Mouse (Mus musculus): ENCODE measurements around the gene Grap. TPM values are rescaled to one million over a fixed set of nuclear protein-coding genes. Genes with fewer than 3 reads are reported as not detected.

Grap gene
- polyA plus RNA-seq (2016; fragmentation: Nextera tagmentation; extraction: Ambion mirVana): 6.0 and 6.5 TPM in 2 replicates

- Histone ChIP-seq H3K36me3 (replicated peaks) (no peaks in the 10 kb centered on the region), H3K4me3 (peak within 1 kb of the TSS; percentile 32; the same call in 1 of the 2 replicates), H3K27me3 (replicated peaks; ENCODE audit: low read depth, poor library complexity, severe bottlenecking) (no peaks in the 10 kb centered on the region), H3K27ac (replicated peaks) (no peak within 1 kb of the TSS; the same call in 1 of the 2 replicates), H3K9me3 (no peaks in the 10 kb centered on the region), H3K4me1 (peaks cover 9% of the 10 kb centered on the region; the same call in 1 of the 2 replicates)
- 75% methylated on average over 10 of the region's 10 CpGs for WGBS
- no peak for DNase-seq (ENCODE audit: low spot score)
Observed at GRCm38 (mm10) chr11:61652686-61653447, at the start of gene Grap. Gene Grap (plus strand): TSS chr11:61653265.

- no peak overlapping the region for H3K27ac ChIP-seq (replicated peaks)
- DNase-seq (ENCODE audit: low spot score): no peak
- no peaks in the 10 kb centered on the region for H3K27me3 ChIP-seq (replicated peaks; ENCODE audit: low read depth, poor library complexity, severe bottlenecking)
- H3K9me3 ChIP-seq: 0 out of 2 replicates have a peak, but pooled peaks cover 2% of the 10 kb centered on the region
- H3K36me3 ChIP-seq (replicated peaks): no peaks in the 10 kb centered on the region
- WGBS: 79% methylated on average over 4 of the region's 4 CpGs
- H3K4me1 ChIP-seq: no peaks in the 10 kb centered on the region
- no peak overlapping the region for H3K4me3 ChIP-seq
Observed at GRCm38 (mm10) chr11:61608072-61608471, 45.0 kb upstream of the Grap start.

- 87% methylated on average over 3 of the region's 3 CpGs for WGBS
- no peak for DNase-seq (ENCODE audit: low spot score)
Observed at GRCm38 (mm10) chr11:61611197-61611596, 41.9 kb upstream of the Grap start.

GRCm38 (mm10) chr11:61612116-61612635 lies 40.9 kb upstream of the Grap start:
- 0 out of 2 replicates have a peak, but pooled peaks cover 2% of the 10 kb centered on the region for H3K9me3 ChIP-seq
- 0 out of 2 replicates have a peak, but pooled peaks cover 9% of the 10 kb centered on the region for H3K27me3 ChIP-seq (replicated peaks; ENCODE audit: low read depth, poor library complexity, severe bottlenecking)
- H3K36me3 ChIP-seq (replicated peaks): no peaks in the 10 kb centered on the region
- WGBS: 91% methylated on average over 4 of the region's 4 CpGs
- H3K4me3 ChIP-seq: no peak overlapping the region
- H3K27ac ChIP-seq (replicated peaks): no peak overlapping the region
- no peak for DNase-seq (ENCODE audit: low spot score)
- H3K4me1 ChIP-seq: peaks cover 19% of the 10 kb centered on the region

More at GRCm38 (mm10) chr11:61611197-61611596, 41.9 kb upstream of the Grap start:
- H3K9me3 ChIP-seq: 0 out of 2 replicates have a peak, but pooled peaks cover 2% of the 10 kb centered on the region
- 0 out of 2 replicates have a peak, but pooled peaks cover 9% of the 10 kb centered on the region for H3K27me3 ChIP-seq (replicated peaks; ENCODE audit: low read depth, poor library complexity, severe bottlenecking)
- peaks cover 10% of the 10 kb centered on the region for H3K4me1 ChIP-seq
- no peak overlapping the region for H3K4me3 ChIP-seq
- H3K36me3 ChIP-seq (replicated peaks): no peaks in the 10 kb centered on the region
- H3K27ac ChIP-seq (replicated peaks): no peak overlapping the region

GRCm38 (mm10) chr11:61614401-61614800 lies 38.7 kb upstream of the Grap start:
- Histone ChIP-seq H3K27ac (replicated peaks) (no peak overlapping the region), H3K4me1 (peaks cover 20% of the 10 kb centered on the region), H3K27me3 (replicated peaks; ENCODE audit: low read depth, poor library complexity, severe bottlenecking) (0 out of 2 replicates have a peak, but pooled peaks cover 15% of the 10 kb centered on the region), H3K4me3 (no peak overlapping the region), H3K36me3 (replicated peaks) (no peaks in the 10 kb centered on the region), H3K9me3 (no peaks in the 10 kb centered on the region)
- DNase-seq (ENCODE audit: low spot score): no peak
- WGBS: 63% methylated on average over 5 of the region's 5 CpGs

GRCm38 (mm10) chr11:61615686-61616522 lies 37.2 kb upstream of the Grap start:
- DNase-seq (ENCODE audit: low spot score): peak; percentile 47
- 12% methylated on average over 21 of the region's 22 CpGs for WGBS
- no peaks in the 10 kb centered on the region for H3K9me3 ChIP-seq
- H3K27ac ChIP-seq (replicated peaks): peak overlapping the region; percentile 73
- 0 out of 2 replicates have a peak, but pooled peaks cover 15% of the 10 kb centered on the region for H3K27me3 ChIP-seq (replicated peaks; ENCODE audit: low read depth, poor library complexity, severe bottlenecking)
- H3K4me1 ChIP-seq: peaks cover 32% of the 10 kb centered on the region
- H3K4me3 ChIP-seq: peak overlapping the region; percentile 49
- no peaks in the 10 kb centered on the region for H3K36me3 ChIP-seq (replicated peaks)

DNA sequence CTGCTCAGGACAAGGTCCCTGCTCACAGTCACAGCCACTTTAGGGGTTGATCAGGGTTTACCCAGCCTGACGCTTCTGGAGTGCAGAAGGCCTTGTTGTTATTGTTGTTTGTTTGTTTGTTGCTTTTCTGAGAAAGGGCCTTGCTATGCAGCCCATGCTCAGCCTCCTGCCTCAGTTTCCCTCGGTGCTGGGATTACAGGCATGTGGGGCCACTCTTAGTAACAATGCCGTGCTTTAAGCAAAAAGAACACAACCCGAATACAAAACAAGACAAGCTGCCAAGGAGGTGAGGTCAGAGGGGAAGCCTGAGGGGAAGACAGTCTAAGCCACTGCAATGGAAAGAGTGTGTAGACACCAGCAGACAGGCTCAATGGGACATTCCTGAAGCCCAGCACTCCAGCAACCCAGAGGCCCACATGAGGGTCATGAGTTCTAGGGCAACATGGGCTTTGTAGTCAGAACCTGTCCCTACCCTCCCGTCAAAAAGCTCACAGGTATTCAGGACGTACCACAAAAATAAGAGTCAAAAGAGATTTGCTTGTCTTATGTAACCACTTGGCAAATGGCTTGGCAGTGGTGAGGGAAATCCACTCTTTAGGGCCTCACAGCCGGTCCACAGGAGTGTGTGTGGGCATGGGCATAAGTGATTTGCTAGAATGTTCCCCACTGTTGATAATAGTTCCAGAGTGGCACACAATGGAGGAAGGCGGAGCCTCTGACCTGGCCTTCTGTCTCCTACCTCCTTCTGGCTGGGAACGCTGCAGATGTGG lies 36.4 kb upstream of the Grap start:
- peaks cover 32% of the 10 kb centered on the region for H3K4me1 ChIP-seq
- no peaks in the 10 kb centered on the region for H3K9me3 ChIP-seq
- H3K27ac ChIP-seq (replicated peaks): 0 out of 2 replicates have a peak overlapping the region, but pooled peaks have one; percentile 2
- no peaks in the 10 kb centered on the region for H3K36me3 ChIP-seq (replicated peaks)
- H3K4me3 ChIP-seq: peak overlapping the region; percentile 49; the same call in 1 of the 2 replicates
- DNase-seq (ENCODE audit: low spot score): no peak
- WGBS: 60% methylated on average over 9 of the region's 9 CpGs
- H3K27me3 ChIP-seq (replicated peaks; ENCODE audit: low read depth, poor library complexity, severe bottlenecking): 0 out of 2 replicates have a peak, but pooled peaks cover 15% of the 10 kb centered on the region

DNA sequence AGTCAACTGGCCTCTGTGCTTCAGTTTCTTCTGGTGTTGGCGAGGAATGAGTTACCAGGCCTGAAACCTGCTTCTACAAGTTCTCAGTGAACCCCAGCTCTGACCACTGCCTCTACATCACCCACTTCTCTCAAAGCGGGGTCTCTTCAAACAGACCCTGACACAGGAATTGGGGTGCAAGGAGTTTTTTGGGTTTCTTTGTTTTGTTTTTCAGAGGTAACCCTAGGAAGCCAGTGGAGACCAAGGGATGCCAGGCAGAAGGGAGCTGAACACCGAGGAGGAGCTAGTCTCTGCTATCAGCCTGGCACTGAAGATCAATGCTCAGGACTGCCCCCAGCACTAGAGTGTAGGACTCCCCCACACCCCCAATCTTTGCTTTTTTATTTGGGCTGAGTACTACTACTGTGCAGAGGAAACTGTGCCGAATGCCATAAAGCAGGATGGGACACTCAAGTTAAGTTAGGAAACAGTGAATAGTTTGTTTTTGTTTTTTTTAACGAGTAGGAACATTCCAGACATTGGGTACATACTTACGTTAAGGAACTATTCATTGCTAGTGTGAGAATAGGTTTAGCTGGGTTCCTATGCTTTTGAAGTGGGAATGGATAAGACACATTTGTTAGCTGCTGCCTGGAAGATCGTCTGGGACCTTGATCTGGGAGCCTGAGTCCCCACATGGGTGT lies 35.6 kb upstream of the Grap start:
- no peak overlapping the region for H3K4me3 ChIP-seq
- 76% methylated on average over 7 of the region's 7 CpGs for WGBS
- no peaks in the 10 kb centered on the region for H3K36me3 ChIP-seq (replicated peaks)
- no peak overlapping the region for H3K27ac ChIP-seq (replicated peaks)
- H3K27me3 ChIP-seq (replicated peaks; ENCODE audit: low read depth, poor library complexity, severe bottlenecking): 0 out of 2 replicates have a peak, but pooled peaks cover 15% of the 10 kb centered on the region
- peaks cover 32% of the 10 kb centered on the region for H3K4me1 ChIP-seq
- no peak for DNase-seq (ENCODE audit: low spot score)
- no peaks in the 10 kb centered on the region for H3K9me3 ChIP-seq

- 89% methylated on average over 8 of the region's 8 CpGs for WGBS
- no peaks in the 10 kb centered on the region for H3K36me3 ChIP-seq (replicated peaks)
- H3K4me1 ChIP-seq: peaks cover 32% of the 10 kb centered on the region
- H3K27me3 ChIP-seq (replicated peaks; ENCODE audit: low read depth, poor library complexity, severe bottlenecking): 0 out of 2 replicates have a peak, but pooled peaks cover 15% of the 10 kb centered on the region
- H3K4me3 ChIP-seq: no peak overlapping the region
- no peaks in the 10 kb centered on the region for H3K9me3 ChIP-seq
- DNase-seq (ENCODE audit: low spot score): no peak
- no peak overlapping the region for H3K27ac ChIP-seq (replicated peaks)
Observed at GRCm38 (mm10) chr11:61618131-61618530, 34.9 kb upstream of the Grap start.

DNA sequence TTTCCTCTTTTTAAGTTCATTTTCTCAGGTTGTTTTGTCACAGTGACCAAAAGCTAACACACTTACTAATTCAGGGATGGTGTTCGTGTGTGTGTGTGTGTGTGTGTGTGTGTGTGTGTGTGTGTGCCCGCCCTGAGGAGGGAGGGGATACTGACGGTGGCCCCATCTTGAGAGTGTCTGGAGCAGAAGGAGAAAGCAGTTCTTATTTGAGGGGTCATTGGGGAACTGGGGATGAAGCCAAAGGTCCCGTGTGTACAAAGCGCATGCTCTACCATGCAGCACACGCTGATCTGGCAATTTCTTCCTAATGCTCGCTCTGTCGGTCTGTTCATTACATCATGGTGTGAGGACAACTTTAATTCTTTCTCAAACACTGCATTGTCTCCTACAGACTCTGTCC lies 34.5 kb upstream of the Grap start:
- no peaks in the 10 kb centered on the region for H3K36me3 ChIP-seq (replicated peaks)
- H3K4me3 ChIP-seq: no peak overlapping the region
- no peak overlapping the region for H3K27ac ChIP-seq (replicated peaks)
- H3K9me3 ChIP-seq: no peaks in the 10 kb centered on the region
- H3K4me1 ChIP-seq: peaks cover 32% of the 10 kb centered on the region
- WGBS: 84% methylated on average over 8 of the region's 8 CpGs
- DNase-seq (ENCODE audit: low spot score): no peak
- 0 out of 2 replicates have a peak, but pooled peaks cover 15% of the 10 kb centered on the region for H3K27me3 ChIP-seq (replicated peaks; ENCODE audit: low read depth, poor library complexity, severe bottlenecking)

- Histone ChIP-seq H3K36me3 (replicated peaks) (no peaks in the 10 kb centered on the region), H3K4me1 (peaks cover 32% of the 10 kb centered on the region), H3K27me3 (replicated peaks; ENCODE audit: low read depth, poor library complexity, severe bottlenecking) (0 out of 2 replicates have a peak, but pooled peaks cover 15% of the 10 kb centered on the region), H3K4me3 (peak overlapping the region; percentile 60), H3K27ac (replicated peaks) (peak overlapping the region; percentile 81), H3K9me3 (no peaks in the 10 kb centered on the region)
- DNase-seq (ENCODE audit: low spot score): no peak
- WGBS: 15% methylated on average over 6 of the region's 6 CpGs
Observed at GRCm38 (mm10) chr11:61619356-61619755, 33.7 kb upstream of the Grap start.

Data from embryonic facial prominence, embryonic 10.5 days (tissue).